Mouse (Mus musculus) heart, embryonic 16.5 days (tissue): ENCODE data around the gene Ica1. TPM values are rescaled to one million over a fixed set of nuclear protein-coding genes. Genes with fewer than 3 reads are reported as not detected.
A peak's percentile ranks its signal among the peaks of the same experiment; 100 is the strongest.

Experiments used
- ATAC-seq: fragments of 200-750 bp; cut with Nextera tagmentation; replicated peaks from 2 replicates; pipeline ENCODE4 v1.8.0; 2017; ENCODE audit warnings: moderate number of reproducible peaks; ENCODE audit not compliant: insufficient read depth, low FRiP score; ENCODE audit errors: extremely low read depth
- H3K27ac ChIP-seq: fragments of 300-500 bp; sonication (generic); 2 replicates; pipeline ENCODE4 v1.5.1; 2014; ENCODE audit warnings: mild to moderate bottlenecking, low read length, control low read depth, moderate library complexity
- H3K27me3 ChIP-seq: fragments of 300-500 bp; sonication (generic); 2 replicates; pipeline ENCODE4 v1.6.1; 2014; ENCODE audit warnings: low read length, mixed read lengths; ENCODE audit not compliant: control insufficient read depth, insufficient read depth
- H3K36me3 ChIP-seq: fragments of 300-500 bp; sonication (generic); 2 replicates; pipeline ENCODE4 v1.6.1; 2014; ENCODE audit not compliant: control insufficient read depth, insufficient read depth
- H3K4me1 ChIP-seq: fragments of 300-500 bp; sonication (generic); 2 replicates; pipeline ENCODE4 v1.6.1; 2014; ENCODE audit warnings: low read length, mixed read lengths; ENCODE audit not compliant: control insufficient read depth, insufficient read depth
- H3K4me2 ChIP-seq: fragments of 300-500 bp; sonication (generic); 2 replicates; pipeline ENCODE4 v1.6.1; 2014; ENCODE audit warnings: low read depth, mild to moderate bottlenecking, control low read depth, low read length
- H3K4me3 ChIP-seq: fragments of 300-500 bp; sonication (generic); 2 replicates; pipeline ENCODE4 v1.5.1; 2014; ENCODE audit warnings: mild to moderate bottlenecking, control low read depth, low read length
- H3K9ac ChIP-seq: fragments of 300-500 bp; sonication (generic); 2 replicates; pipeline ENCODE4 v1.6.1; 2014; ENCODE audit warnings: low read length, control low read depth
- H3K9me3 ChIP-seq: fragments of 300-500 bp; sonication (generic); replicated peaks from 2 replicates; pipeline ENCODE4 v1.6.1; 2016; ENCODE audit warnings: low read length; ENCODE audit not compliant: control insufficient read depth
- WGBS: fragments of 180-500 bp; shearing (Covaris S2); extraction: QIAGEN DNeasy Blood & Tissue Kit; methylation state at CpG from one replicate; pipeline ENCODE4 v1.1.7; 2014; 5-methylcytosine and 5-hydroxymethylcytosine counted together
- polyA plus RNA-seq: library from polyadenylated mRNA; unstranded; fragments of >200 nt; fragmentation: Nextera tagmentation; extraction: Ambion mirVana; gene quantifications from 2 replicates; pipeline ENCODE4 v1.2.1, GENCODE M21; 2015

The Ica1 gene
- polyA plus RNA-seq, 1 experiment from 2014 or later: 23.5 TPM

DNA sequence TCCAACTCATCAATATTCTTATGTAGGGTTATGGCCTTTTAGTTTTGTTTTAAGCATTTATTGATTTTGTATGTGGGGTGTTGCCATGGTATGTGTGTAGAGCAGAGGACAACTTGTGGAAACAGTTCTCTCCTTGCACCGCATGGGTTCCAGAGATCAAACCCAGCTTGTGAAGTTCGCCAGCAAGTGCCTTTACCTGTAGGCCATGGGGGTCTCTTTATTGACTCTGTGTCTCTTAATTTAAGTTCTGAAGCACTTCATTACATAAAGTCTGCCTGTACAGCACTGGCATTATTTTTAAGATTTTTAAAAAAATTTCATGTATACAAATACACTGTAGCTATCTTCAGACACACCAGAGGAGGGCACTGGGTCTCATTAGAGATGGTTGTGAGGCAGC is 118.2 kb downstream of the Ica1 start:
- H3K4me2 ChIP-seq: no peak overlapping the region

DNA sequence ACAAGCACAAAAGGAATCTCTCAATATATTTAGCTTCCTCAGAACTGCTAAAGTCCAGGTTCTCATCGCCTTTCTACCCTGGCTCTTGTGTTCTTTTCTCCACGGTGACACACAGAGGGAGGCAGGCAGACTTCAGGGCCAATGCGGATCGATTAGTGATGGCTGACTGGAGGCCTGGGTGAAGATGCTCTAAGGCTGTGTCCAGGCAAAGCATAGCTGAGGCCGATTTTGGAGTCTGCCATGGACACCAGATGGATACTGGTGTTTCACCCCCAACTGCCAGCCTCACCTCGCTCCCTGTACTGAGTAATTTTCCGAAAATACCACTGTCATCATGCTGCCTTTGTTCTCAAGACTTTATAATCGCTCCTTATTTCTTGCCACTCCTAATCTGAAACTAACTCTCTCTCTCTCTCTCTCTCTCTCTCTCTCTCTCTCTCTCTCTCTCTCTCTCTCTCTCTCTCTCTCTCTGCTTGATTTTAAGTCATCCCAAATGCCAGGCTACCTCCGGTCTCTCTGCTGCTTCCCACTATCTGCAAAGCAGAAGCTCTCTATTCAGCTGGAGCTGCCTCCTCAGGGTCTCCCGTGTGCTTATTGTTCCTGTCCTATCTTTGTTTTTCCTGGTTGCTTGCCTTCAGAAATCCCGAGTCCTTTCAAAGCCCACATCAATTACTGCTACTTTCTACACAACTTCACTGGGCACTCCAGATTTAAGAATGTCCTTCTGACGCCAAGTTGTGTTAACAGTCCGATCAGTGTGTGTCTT is 118.9 kb downstream of the Ica1 start:
- Histone ChIP-seq H3K4me2 (peak overlapping the region; percentile 43), H3K27ac (no peak overlapping the region), H3K9me3 (no peaks in the 10 kb centered on the region), H3K27me3 (no peaks in the 10 kb centered on the region), H3K4me1 (peaks cover 12% of the 10 kb centered on the region), H3K9ac (no peak overlapping the region), H3K4me3 (no peak overlapping the region), H3K36me3 (no peaks in the 10 kb centered on the region)
- no peak; the same call in 1 of the 2 replicates for ATAC-seq
- WGBS: 45% methylated on average over 13 of the region's 13 CpGs

More for the DNA sequence above, 118.2 kb downstream of the Ica1 start:
- no peak for ATAC-seq
- Histone ChIP-seq H3K9me3 (no peaks in the 10 kb centered on the region), H3K4me1 (peaks cover 10% of the 10 kb centered on the region), H3K27ac (no peak overlapping the region), H3K36me3 (no peaks in the 10 kb centered on the region), H3K4me3 (no peak overlapping the region), H3K27me3 (no peaks in the 10 kb centered on the region), H3K9ac (no peak overlapping the region)
- WGBS: 87% methylated on average over 2 of the region's 2 CpGs

DNA sequence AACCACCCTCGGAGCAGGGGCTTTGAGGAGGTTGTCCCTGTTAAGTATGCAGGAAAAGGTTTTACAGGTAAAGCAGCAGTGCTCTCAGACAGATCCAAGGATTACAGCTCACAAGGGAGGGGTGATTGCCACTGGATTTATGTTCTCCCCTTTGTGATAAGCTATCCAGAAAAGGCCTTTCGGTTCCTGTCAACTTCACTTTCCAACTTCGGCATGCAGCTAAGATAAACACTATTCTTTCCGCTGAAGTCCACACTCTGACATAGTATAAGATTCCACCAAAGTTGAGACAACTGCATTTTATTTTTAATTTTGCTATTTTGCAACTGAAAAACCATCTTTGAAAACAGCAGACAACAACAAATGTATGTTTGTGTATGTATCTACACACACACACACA is 119.9 kb downstream of the Ica1 start:
- peaks cover 12% of the 10 kb centered on the region for H3K4me1 ChIP-seq
- ATAC-seq: no peak
- no peak overlapping the region for H3K4me3 ChIP-seq
- no peaks in the 10 kb centered on the region for H3K9me3 ChIP-seq
- 34% methylated on average over 4 of the region's 4 CpGs for WGBS
- no peak overlapping the region for H3K27ac ChIP-seq
- no peaks in the 10 kb centered on the region for H3K36me3 ChIP-seq
- no peak overlapping the region for H3K4me2 ChIP-seq
- H3K9ac ChIP-seq: no peak overlapping the region
- no peaks in the 10 kb centered on the region for H3K27me3 ChIP-seq

DNA sequence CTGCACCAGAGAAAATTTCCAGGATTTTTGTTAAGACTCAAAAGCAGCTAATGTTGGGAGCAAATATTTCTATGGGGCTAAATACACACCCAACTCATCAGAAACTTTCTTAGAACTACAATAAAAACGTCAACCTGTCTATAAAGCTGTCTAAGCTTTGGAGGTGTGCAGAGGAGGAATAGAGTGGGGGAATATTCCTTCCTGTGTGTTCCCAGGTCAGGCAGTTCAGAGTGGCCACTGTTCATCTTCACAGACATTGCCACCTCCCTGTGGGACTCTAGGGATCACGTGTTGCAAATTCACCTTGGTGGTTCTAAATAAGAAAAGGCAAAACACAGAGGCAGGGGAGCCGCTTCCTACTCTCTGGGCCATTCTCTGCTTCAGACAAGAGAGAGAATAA is 120.8 kb downstream of the Ica1 start:
- H3K27me3 ChIP-seq: no peaks in the 10 kb centered on the region
- peaks cover 12% of the 10 kb centered on the region for H3K4me1 ChIP-seq
- H3K9ac ChIP-seq: no peak overlapping the region
- H3K4me3 ChIP-seq: no peak overlapping the region
- H3K27ac ChIP-seq: no peak overlapping the region
- H3K36me3 ChIP-seq: no peaks in the 10 kb centered on the region
- 78% methylated on average over 3 of the region's 3 CpGs for WGBS
- ATAC-seq: no peak
- no peaks in the 10 kb centered on the region for H3K9me3 ChIP-seq
- no peak overlapping the region for H3K4me2 ChIP-seq

DNA sequence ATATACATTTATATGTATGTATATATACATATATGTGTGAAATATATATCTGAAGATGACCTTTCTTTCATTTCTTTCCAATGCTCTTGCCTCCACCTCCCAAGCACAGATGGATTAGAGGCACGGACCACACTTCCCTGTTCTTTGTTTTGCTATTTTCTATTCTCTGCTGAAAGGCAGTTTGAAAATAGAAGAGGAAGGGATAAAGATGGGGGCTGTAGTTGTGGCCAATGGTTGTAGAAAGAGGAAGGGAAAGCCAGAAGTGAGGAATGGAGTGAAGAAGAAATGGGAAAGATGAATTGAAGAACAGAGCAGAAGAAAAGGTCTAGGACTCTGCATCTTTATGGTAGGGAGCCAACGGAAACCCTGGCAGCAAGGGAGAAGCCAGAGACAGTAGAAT is 122.8 kb downstream of the Ica1 start:
- no peak overlapping the region for H3K4me2 ChIP-seq
- peaks cover 12% of the 10 kb centered on the region for H3K4me1 ChIP-seq
- H3K9ac ChIP-seq: no peak overlapping the region
- H3K27ac ChIP-seq: no peak overlapping the region
- no peak for ATAC-seq
- no peaks in the 10 kb centered on the region for H3K27me3 ChIP-seq
- WGBS: 79% methylated on average over 2 of the region's 2 CpGs
- H3K4me3 ChIP-seq: no peak overlapping the region
- no peaks in the 10 kb centered on the region for H3K9me3 ChIP-seq
- no peaks in the 10 kb centered on the region for H3K36me3 ChIP-seq

DNA sequence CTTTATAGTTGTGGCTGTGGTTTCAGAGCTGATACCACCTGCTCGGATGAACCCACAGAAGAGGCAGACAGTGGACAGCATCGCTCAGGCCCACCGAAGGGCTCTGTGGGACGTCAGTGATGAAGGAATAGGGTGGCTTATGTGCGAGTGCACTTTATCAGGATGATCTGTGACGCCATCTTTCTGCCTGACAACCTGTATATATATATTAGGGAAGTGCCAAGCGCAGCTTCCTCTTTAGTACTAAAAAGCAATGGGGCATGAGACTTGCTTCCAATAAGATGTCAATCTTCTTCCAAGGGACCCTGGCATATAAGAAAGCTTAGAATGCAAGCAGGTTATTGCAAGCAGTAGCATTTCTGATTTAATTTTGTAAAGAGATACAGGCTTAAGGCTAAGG is 127.9 kb downstream of the Ica1 start:
- Histone ChIP-seq H3K4me2 (no peak overlapping the region), H3K27ac (no peak overlapping the region), H3K9ac (no peak overlapping the region), H3K4me1 (peaks cover 9% of the 10 kb centered on the region; the same call in 1 of the 2 replicates), H3K36me3 (no peaks in the 10 kb centered on the region; the same call in 1 of the 2 replicates), H3K27me3 (no peaks in the 10 kb centered on the region), H3K4me3 (no peak overlapping the region), H3K9me3 (no peaks in the 10 kb centered on the region)
- ATAC-seq: no peak
- 83% methylated on average over 7 of the region's 7 CpGs for WGBS

DNA sequence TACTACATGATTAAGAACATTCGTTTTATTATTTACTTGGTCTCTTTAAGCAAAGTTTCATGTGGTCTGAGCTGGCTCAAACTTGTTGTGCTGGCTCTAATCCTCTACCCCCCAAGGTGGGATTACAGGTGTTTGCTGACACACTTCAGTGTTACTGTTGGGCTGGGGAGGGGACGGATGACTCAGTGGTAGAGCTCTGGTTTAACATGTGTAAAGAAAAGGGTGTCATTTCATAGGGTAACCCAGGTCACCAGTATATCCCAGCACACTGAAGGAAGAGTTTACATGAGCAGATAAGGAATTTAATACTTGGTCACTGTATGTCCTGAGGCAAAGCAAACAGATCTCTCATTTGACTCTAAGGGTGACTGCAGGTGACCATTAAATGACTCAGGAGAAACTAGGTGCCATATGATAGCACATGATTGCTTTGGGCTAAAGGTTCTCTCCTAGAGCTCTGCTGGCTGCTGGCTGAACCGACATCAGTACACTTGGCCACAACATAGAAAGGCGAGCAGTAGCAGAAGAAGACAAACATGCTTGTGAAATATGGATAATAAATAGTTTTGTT is 128.9 kb downstream of the Ica1 start:
- H3K36me3 ChIP-seq: no peaks in the 10 kb centered on the region; the same call in 1 of the 2 replicates
- H3K27ac ChIP-seq: no peak overlapping the region
- H3K9me3 ChIP-seq: no peaks in the 10 kb centered on the region
- WGBS: 64% methylated on average over 4 of the region's 4 CpGs
- no peak overlapping the region for H3K4me2 ChIP-seq
- H3K4me3 ChIP-seq: no peak overlapping the region
- no peaks in the 10 kb centered on the region for H3K27me3 ChIP-seq
- no peak overlapping the region for H3K9ac ChIP-seq
- 0 out of 2 replicates have a peak, but pooled peaks cover 6% of the 10 kb centered on the region for H3K4me1 ChIP-seq
- no peak for ATAC-seq

DNA sequence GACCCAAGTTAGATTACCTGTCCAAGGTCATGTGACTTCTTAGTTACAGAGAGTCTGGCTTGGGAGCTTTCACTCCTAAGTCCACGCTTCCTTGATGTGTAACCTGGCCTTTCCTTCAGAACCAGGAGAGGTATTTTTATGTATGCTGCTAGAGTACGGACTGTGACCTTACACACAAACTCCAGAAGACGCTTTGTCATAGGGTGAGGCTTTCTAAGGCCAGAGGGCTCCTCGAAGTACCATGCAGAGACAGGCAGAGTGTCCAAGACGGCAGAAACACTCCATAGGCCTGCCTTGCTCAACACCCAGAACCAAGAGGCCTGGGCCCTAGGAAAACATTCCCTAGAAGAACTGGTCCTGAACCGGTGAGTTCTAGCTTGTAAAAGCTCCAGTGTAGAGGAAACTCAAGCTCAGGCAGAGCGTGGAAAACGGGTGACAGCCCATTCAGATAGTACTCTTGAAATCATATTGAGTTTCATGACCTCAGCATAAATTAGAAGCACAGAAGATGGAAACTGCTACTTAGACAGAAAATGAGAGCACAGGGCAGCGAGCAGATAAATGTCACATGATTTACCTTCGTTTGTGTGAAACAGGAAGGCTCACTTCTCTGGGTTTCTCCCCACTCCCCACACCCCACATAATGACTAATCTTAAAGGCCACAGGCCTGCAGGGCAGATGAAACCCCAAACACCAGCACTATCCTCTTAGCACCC is 129.9 kb downstream of the Ica1 start:
- no peaks in the 10 kb centered on the region; the same call in 1 of the 2 replicates for H3K36me3 ChIP-seq
- H3K4me1 ChIP-seq: 0 out of 2 replicates have a peak, but pooled peaks cover 6% of the 10 kb centered on the region
- ATAC-seq: 0 out of 2 replicates have a peak, but pooled peaks have one; percentile 41
- H3K27ac ChIP-seq: no peak overlapping the region
- H3K9me3 ChIP-seq: no peaks in the 10 kb centered on the region
- 79% methylated on average over 10 of the region's 10 CpGs for WGBS
- H3K4me3 ChIP-seq: no peak overlapping the region
- no peak overlapping the region for H3K4me2 ChIP-seq
- no peaks in the 10 kb centered on the region for H3K27me3 ChIP-seq
- no peak overlapping the region for H3K9ac ChIP-seq
